Mouse (Mus musculus): ENCODE results near the gene Scml4. TPM values are rescaled to one million over a fixed set of nuclear protein-coding genes. Genes with fewer than 3 reads are reported as not detected.

Scml4 gene
- polyA plus RNA-seq, 1 experiment = not detected

GRCm38 (mm10) chr10:42945316-42945715 is 85.1 kb downstream of the Scml4 start:
- no peaks in the 10 kb centered on the region for H3K9me3 ChIP-seq (ENCODE audit: control insufficient read depth, low read length)
- no peaks in the 10 kb centered on the region; the same call in 1 of the 2 replicates for H3K27me3 ChIP-seq (ENCODE audit: control insufficient read depth)
- TF ChIP-seq TAL1 (IDR thresholded peaks at IDR 0.05; ENCODE audit: low read length) (no peak), GATA1 (IDR thresholded peaks at IDR 0.05; ENCODE audit: low read length) (no peak)

GRCm38 (mm10) chr10:42947336-42947735 is 87.2 kb downstream of the Scml4 start:
- TF ChIP-seq TAL1 (IDR thresholded peaks at IDR 0.05; ENCODE audit: low read length) (no peak), GATA1 (IDR thresholded peaks at IDR 0.05; ENCODE audit: low read length) (no peak)
- peaks cover 7% of the 10 kb centered on the region for H3K27me3 ChIP-seq (ENCODE audit: control insufficient read depth)
- no peaks in the 10 kb centered on the region for H3K4me1 ChIP-seq (ENCODE audit: control insufficient read depth)
- no peaks in the 10 kb centered on the region for H3K36me3 ChIP-seq (ENCODE audit: control insufficient read depth)
- H3K4me3 ChIP-seq (replicated peaks) = no peak overlapping the region
- no peaks in the 10 kb centered on the region for H3K9me3 ChIP-seq (ENCODE audit: control insufficient read depth, low read length)

More at GRCm38 (mm10) chr10:42945316-42945715, 85.1 kb downstream of the Scml4 start:
- H3K4me1 ChIP-seq (ENCODE audit: control insufficient read depth) = no peaks in the 10 kb centered on the region
- H3K36me3 ChIP-seq (ENCODE audit: control insufficient read depth) = no peaks in the 10 kb centered on the region
- no peak overlapping the region for H3K4me3 ChIP-seq (replicated peaks)

GRCm38 (mm10) chr10:42950252-42950751 is 90.1 kb downstream of the Scml4 start:
- Histone ChIP-seq H3K36me3 (ENCODE audit: control insufficient read depth) (no peaks in the 10 kb centered on the region), H3K4me3 (replicated peaks) (no peak overlapping the region), H3K27me3 (ENCODE audit: control insufficient read depth) (peaks cover 7% of the 10 kb centered on the region), H3K9me3 (ENCODE audit: control insufficient read depth, low read length) (no peaks in the 10 kb centered on the region), H3K4me1 (ENCODE audit: control insufficient read depth) (no peaks in the 10 kb centered on the region)
- TF ChIP-seq TAL1 (IDR thresholded peaks at IDR 0.05; ENCODE audit: low read length) (no peak), GATA1 (IDR thresholded peaks at IDR 0.05; ENCODE audit: low read length) (no peak)

- no peaks in the 10 kb centered on the region for H3K9me3 ChIP-seq (ENCODE audit: control insufficient read depth, low read length)
- no peak for TF ChIP-seq TAL1 (IDR thresholded peaks at IDR 0.05; ENCODE audit: low read length)
- TF ChIP-seq GATA1 (IDR thresholded peaks at IDR 0.05; ENCODE audit: low read length) = no peak
- H3K27me3 ChIP-seq (ENCODE audit: control insufficient read depth) = peaks cover 7% of the 10 kb centered on the region
- H3K4me1 ChIP-seq (ENCODE audit: control insufficient read depth) = no peaks in the 10 kb centered on the region
- no peaks in the 10 kb centered on the region for H3K36me3 ChIP-seq (ENCODE audit: control insufficient read depth)
- H3K4me3 ChIP-seq (replicated peaks) = no peak overlapping the region
These were observed 91.2 kb downstream of the Scml4 start for GRCm38 (mm10) chr10:42951078-42952045.

- Histone ChIP-seq H3K4me1 (ENCODE audit: control insufficient read depth) (no peaks in the 10 kb centered on the region), H3K9me3 (ENCODE audit: control insufficient read depth, low read length) (no peaks in the 10 kb centered on the region), H3K27me3 (ENCODE audit: control insufficient read depth) (peaks cover 8% of the 10 kb centered on the region), H3K4me3 (replicated peaks) (no peak overlapping the region), H3K36me3 (ENCODE audit: control insufficient read depth) (no peaks in the 10 kb centered on the region)
- TF ChIP-seq TAL1 (IDR thresholded peaks at IDR 0.05; ENCODE audit: low read length) (no peak), GATA1 (IDR thresholded peaks at IDR 0.05; ENCODE audit: low read length) (no peak)
These were observed 91.9 kb downstream of the Scml4 start for GRCm38 (mm10) chr10:42952046-42952420.

DNA sequence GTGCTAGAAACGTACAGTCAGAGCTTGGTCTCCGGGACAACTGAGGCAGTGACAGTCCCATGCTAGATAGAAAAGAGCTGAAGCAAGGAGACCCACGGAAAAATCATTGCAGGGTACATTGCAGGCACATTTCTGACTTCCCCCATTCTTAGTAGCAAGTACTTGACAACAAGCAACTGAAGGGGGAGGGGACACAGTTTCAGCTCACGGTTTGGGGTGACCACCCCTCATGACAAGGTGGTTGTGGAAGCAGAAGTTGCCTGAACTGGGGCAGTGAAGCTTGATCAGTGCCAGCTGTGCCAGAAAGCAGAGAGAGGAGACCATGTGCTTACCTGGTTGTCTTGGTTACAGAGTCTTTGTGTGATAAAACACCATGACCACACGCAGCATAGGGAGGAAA is 93.4 kb downstream of the Scml4 start:
- Histone ChIP-seq H3K4me3 (replicated peaks) (no peak overlapping the region), H3K27me3 (ENCODE audit: control insufficient read depth) (peaks cover 16% of the 10 kb centered on the region), H3K9me3 (ENCODE audit: control insufficient read depth, low read length) (no peaks in the 10 kb centered on the region), H3K36me3 (ENCODE audit: control insufficient read depth) (no peaks in the 10 kb centered on the region), H3K4me1 (ENCODE audit: control insufficient read depth) (no peaks in the 10 kb centered on the region)
- TF ChIP-seq GATA1 (IDR thresholded peaks at IDR 0.05; ENCODE audit: low read length) (no peak), TAL1 (IDR thresholded peaks at IDR 0.05; ENCODE audit: low read length) (no peak)

DNA sequence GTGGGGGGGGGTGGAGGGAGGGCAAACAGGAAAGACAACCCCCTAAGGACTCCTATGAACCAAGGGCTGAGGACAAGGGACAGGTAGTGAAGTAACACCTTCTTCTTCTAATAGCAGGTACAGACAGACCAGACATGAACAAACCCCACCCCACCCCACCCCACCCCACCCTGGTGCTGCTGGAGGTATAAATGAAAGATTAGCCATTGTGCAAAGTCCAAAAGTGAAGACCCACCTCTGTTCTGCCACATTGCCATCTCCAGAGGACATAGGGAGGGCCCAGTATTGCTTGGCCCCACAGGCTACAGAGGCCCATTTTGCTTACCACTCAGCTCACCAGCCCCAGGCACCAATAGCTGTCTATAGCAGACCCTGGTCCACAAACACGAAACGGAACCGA is 95.0 kb downstream of the Scml4 start:
- H3K4me1 ChIP-seq (ENCODE audit: control insufficient read depth) = no peaks in the 10 kb centered on the region
- no peak for TF ChIP-seq TAL1 (IDR thresholded peaks at IDR 0.05; ENCODE audit: low read length)
- TF ChIP-seq GATA1 (IDR thresholded peaks at IDR 0.05; ENCODE audit: low read length) = no peak
- H3K4me3 ChIP-seq (replicated peaks) = no peak overlapping the region
- H3K27me3 ChIP-seq (ENCODE audit: control insufficient read depth) = peaks cover 16% of the 10 kb centered on the region
- no peaks in the 10 kb centered on the region for H3K36me3 ChIP-seq (ENCODE audit: control insufficient read depth)
- H3K9me3 ChIP-seq (ENCODE audit: control insufficient read depth, low read length) = no peaks in the 10 kb centered on the region

- TF ChIP-seq GATA1 (IDR thresholded peaks at IDR 0.05; ENCODE audit: low read length) (no peak), TAL1 (IDR thresholded peaks at IDR 0.05; ENCODE audit: low read length) (no peak)
- no peak overlapping the region for H3K4me3 ChIP-seq (replicated peaks)
- peaks cover 6% of the 10 kb centered on the region for H3K4me1 ChIP-seq (ENCODE audit: control insufficient read depth)
- H3K9me3 ChIP-seq (ENCODE audit: control insufficient read depth, low read length) = no peaks in the 10 kb centered on the region
- peaks cover 8% of the 10 kb centered on the region for H3K27me3 ChIP-seq (ENCODE audit: control insufficient read depth)
- no peaks in the 10 kb centered on the region for H3K36me3 ChIP-seq (ENCODE audit: control insufficient read depth)
These were observed 97.9 kb downstream of the Scml4 start for GRCm38 (mm10) chr10:42957881-42958651.

DNA sequence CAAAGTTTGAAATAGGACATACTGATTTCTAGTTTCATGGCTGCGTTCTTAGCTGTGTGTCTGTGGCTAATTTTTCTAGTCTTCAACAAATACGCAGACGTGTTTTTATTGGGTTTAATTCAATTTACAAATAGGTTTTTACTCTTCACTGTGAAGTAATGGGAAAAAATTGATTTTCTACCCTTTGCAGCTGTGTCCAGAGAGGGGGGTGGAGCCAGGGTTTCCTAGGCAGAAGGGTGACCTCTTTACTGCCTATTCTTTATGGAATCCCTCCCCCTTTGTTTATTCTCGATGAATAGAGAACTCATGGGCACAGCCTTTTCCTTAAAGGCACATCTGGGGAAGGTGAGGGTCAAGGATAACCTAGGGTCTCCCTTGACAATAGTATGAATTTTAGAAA is 98.5 kb downstream of the Scml4 start:
- Histone ChIP-seq H3K4me1 (ENCODE audit: control insufficient read depth) (peaks cover 6% of the 10 kb centered on the region), H3K27me3 (ENCODE audit: control insufficient read depth) (peaks cover 8% of the 10 kb centered on the region), H3K4me3 (replicated peaks) (no peak overlapping the region), H3K36me3 (ENCODE audit: control insufficient read depth) (no peaks in the 10 kb centered on the region), H3K9me3 (ENCODE audit: control insufficient read depth, low read length) (no peaks in the 10 kb centered on the region)
- no peak for TF ChIP-seq GATA1 (IDR thresholded peaks at IDR 0.05; ENCODE audit: low read length)

Data from erythroblast, embryonic 14.5 days (primary cell).